Mouse (Mus musculus) ES-E14 (cell line): Measurements from ENCODE around the gene Acot7. TPM values are rescaled to one million over a fixed set of nuclear protein-coding genes. Genes with fewer than 3 reads are reported as not detected.

Experiments used
- DNase-seq: peaks from one replicate; pipeline ENCODE4 v3.0.0-alpha.2; 2013; ENCODE audit warnings: low read depth, low spot score
- H3K27ac ChIP-seq: 2 replicates; pipeline ENCODE4 v1.5.1; 2012; ENCODE audit warnings: low read depth, mild to moderate bottlenecking, low read length, moderate library complexity, mixed read lengths; ENCODE audit not compliant: poor library complexity, insufficient read depth, severe bottlenecking
- H3K36me3 ChIP-seq: 2 replicates; pipeline ENCODE4 v1.6.1; 2012; ENCODE audit warnings: mild to moderate bottlenecking, low read length, moderate library complexity, mixed read lengths; ENCODE audit not compliant: control insufficient read depth, poor library complexity, insufficient read depth, severe bottlenecking
- H3K4me1 ChIP-seq, 2 experiments: fragments of 150-350 bp in 1 of 2; sonication (generic) in 1 of 2; 2 replicates each; pipeline ENCODE4 v1.6.1; 2012; ENCODE audit warnings: low read length in 2 of 2, mild to moderate bottlenecking in 1 of 2, mixed read lengths in 1 of 2; ENCODE audit not compliant: control insufficient read depth in 2 of 2, insufficient read depth in 2 of 2, poor library complexity in 1 of 2
- H3K4me3 ChIP-seq, 2 experiments: fragments of 150-350 bp in 1 of 2; sonication (generic) in 1 of 2; 2 replicates each; pipeline ENCODE4 v1.5.1; 2012; ENCODE audit warnings: low read length in 2 of 2, low read depth in 1 of 2, mild to moderate bottlenecking in 1 of 2, mixed read lengths in 1 of 2; ENCODE audit not compliant: insufficient read depth in 1 of 2, poor library complexity in 1 of 2, severe bottlenecking in 1 of 2
- H3K9ac ChIP-seq: 2 replicates; pipeline ENCODE4 v1.6.1; 2012; ENCODE audit warnings: low read depth, mild to moderate bottlenecking, low read length, mixed read lengths; ENCODE audit not compliant: poor library complexity, insufficient read depth, severe bottlenecking
- H3K9me3 ChIP-seq: fragments of 150-350 bp; sonication (generic); 2 replicates; pipeline ENCODE4 v1.6.1; 2012; ENCODE audit warnings: low read depth, mild to moderate bottlenecking, low read length; ENCODE audit not compliant: control insufficient read depth, insufficient read depth
- CHD2 ChIP-seq: IDR thresholded peaks from 2 replicates; pipeline ENCODE4 v1.6.1; 2014; ENCODE audit warnings: mild to moderate bottlenecking, low read depth, low read length, inconsistent platforms
- HCFC1 ChIP-seq: IDR thresholded peaks from 2 replicates; pipeline ENCODE4 v1.6.1; 2012; ENCODE audit warnings: low read length, inconsistent platforms, borderline replicate concordance; ENCODE audit not compliant: insufficient read depth
- MAFK ChIP-seq: IDR thresholded peaks from 2 replicates; pipeline ENCODE4 v1.6.1; 2014; ENCODE audit warnings: mild to moderate bottlenecking, low read depth, low read length, inconsistent platforms; ENCODE audit not compliant: insufficient read depth
- ZC3H11A ChIP-seq: IDR thresholded peaks from 2 replicates; pipeline ENCODE4 v1.6.1; 2012; ENCODE audit warnings: low read depth, mild to moderate bottlenecking, inconsistent platforms, low read length, borderline replicate concordance
- ZNF384 ChIP-seq: IDR thresholded peaks from 2 replicates; pipeline ENCODE4 v1.6.1; 2012; ENCODE audit warnings: low read depth, low read length, inconsistent platforms
- in situ Hi-C, 2 experiments: fragments of 600-800 bp; cut with MboI; formaldehyde crosslinking; loops; one replicate each; pipeline ENCODE4 v1.15.1; 2025; ENCODE audit warnings: low sequenced_read_pairs in 2 of 2, inconsistent platforms in 1 of 2; ENCODE audit not compliant: unreplicated experiment in 2 of 2
- total RNA-seq: library from RNA; depleted of rRNA; stranded (reverse); fragments of 300-350 nt; gene quantifications from 2 replicates; pipeline ENCODE4 v1.2.3, GENCODE M21; 2012

Gene Acot7
- total RNA-seq, 1 experiment: 51.9 TPM

DNA sequence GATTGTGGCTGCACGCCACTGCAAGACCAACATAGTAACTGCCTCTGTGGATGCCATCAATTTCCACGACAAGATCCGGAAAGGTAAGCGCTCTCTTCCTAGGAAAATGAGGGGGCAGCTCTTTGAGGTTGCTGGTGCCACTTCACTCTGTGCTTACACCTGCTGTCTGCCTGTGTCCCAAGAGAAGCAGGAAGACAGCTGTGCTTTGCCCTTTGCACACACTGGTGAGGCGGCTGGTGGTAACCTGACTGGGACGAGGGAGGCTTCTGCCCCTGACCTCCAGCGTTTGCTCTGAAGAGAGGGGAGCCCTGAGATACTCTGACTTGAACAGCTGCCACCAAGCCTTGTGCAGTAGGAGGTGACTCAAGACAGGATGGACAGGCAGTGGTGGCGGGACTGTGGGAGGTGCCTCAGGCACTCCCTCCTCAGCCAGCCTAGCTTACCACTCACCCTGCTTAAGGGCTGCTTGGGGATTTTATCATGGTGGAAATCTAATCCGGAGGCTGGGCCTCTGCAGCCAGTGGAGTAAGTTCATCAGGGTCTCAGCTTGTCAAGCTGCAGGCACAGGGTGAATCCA, 75.3 kb downstream of the Acot7 start:
- Histone ChIP-seq H3K27ac (no peak overlapping the region), H3K4me3 (no peak overlapping the region), H3K36me3 (peaks cover 7% of the 10 kb centered on the region; the same call in 1 of the 2 replicates), H3K9me3 (no peaks in the 10 kb centered on the region), H3K9ac (no peak overlapping the region), H3K4me1 (no peaks in the 10 kb centered on the region)
- in situ Hi-C loops: no loop called here
- no peak for TF ChIP-seq ZNF384
- TF ChIP-seq MAFK: no peak
- TF ChIP-seq ZC3H11A: no peak
- TF ChIP-seq HCFC1: no peak
- no peak for TF ChIP-seq CHD2
- DNase-seq: no peak

DNA sequence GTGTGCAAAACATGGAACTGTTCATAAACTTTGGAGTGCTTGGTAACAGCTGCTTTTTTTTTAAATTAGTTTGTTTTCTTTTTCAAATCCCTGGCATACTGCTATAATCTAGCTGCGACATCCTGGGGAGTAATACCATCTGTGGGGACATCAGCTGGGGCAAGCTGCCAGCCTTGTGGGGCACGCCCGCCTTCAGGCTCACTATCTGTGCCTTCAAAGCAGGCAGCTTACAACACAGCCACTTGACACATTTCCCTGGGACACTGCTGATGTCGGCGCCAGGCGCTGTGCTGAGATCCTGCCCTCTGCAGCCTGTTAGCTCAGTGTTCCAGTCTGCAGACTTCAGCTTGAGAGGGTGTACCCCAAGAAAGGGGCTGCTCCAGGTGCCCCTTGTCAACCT, 79.1 kb downstream of the Acot7 start:
- no peak overlapping the region for H3K4me3 ChIP-seq
- no peak for DNase-seq
- peaks cover 7% of the 10 kb centered on the region; the same call in 1 of the 2 replicates for H3K36me3 ChIP-seq
- H3K4me1 ChIP-seq: peaks cover 0 to 9% of the 10 kb centered on the region in 2 experiments; a peak in 1 of 4 replicates
- TF ChIP-seq HCFC1: no peak
- no peak for TF ChIP-seq ZC3H11A
- TF ChIP-seq ZNF384: no peak
- TF ChIP-seq MAFK: no peak
- TF ChIP-seq CHD2: no peak
- in situ Hi-C loops: no loop called here
- no peaks in the 10 kb centered on the region for H3K9me3 ChIP-seq
- H3K9ac ChIP-seq: no peak overlapping the region
- H3K27ac ChIP-seq: no peak overlapping the region

DNA sequence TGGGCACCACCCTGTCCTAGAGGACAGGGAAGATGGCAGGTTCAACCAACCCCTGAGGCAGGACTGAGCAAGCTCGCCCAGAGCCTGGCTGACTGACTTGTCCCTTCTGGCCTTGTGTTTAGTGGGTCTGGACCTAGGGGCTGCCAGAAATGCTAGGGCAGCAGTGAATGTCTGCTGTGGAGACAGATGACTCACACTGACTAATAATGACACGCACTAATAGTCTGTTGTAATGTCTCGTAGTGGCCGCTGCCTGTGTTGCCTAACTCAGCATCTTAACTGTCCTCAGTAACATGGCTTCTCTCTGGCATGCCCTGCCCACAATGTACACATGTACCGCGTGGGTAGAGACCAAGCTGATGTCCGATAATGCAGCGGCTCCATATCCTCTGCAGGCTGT, 82.5 kb downstream of the Acot7 start:
- Histone ChIP-seq H3K4me1 (peaks cover 0 to 31% of the 10 kb centered on the region in 2 experiments; a peak in 3 of 4 replicates), H3K36me3 (peaks cover 3% of the 10 kb centered on the region; the same call in 1 of the 2 replicates), H3K4me3 (no peak overlapping the region), H3K9me3 (no peaks in the 10 kb centered on the region), H3K9ac (no peak overlapping the region), H3K27ac (no peak overlapping the region)
- TF ChIP-seq ZNF384: no peak
- no peak for TF ChIP-seq MAFK
- no peak for TF ChIP-seq ZC3H11A
- TF ChIP-seq HCFC1: no peak
- no peak for TF ChIP-seq CHD2
- in situ Hi-C loops: no loop called here
- no peak for DNase-seq

DNA sequence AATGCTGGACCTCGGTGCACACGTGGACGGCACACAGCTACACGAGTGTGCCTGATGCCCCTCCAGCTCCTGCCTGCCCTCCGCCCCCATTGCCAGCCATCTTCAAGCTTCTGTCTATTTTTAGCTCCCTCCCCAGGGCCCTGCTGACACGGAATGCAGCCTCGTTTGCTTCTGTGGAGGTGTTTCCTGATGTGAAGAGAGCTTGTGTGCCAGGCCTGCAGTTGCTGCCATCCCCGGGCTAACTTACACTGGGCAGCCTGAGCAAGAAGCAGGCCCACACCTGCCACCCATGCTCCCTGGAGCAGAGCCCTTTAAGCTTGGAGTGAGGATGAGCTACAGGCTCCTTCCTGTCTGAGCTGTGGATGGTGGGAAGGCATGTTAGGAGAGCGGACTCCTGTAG, 84.3 kb downstream of the Acot7 start:
- no peaks in the 10 kb centered on the region for H3K36me3 ChIP-seq
- no peaks in the 10 kb centered on the region for H3K9me3 ChIP-seq
- H3K4me3 ChIP-seq: no peak overlapping the region
- TF ChIP-seq HCFC1 (no peak), MAFK (no peak), CHD2 (no peak), ZNF384 (no peak), ZC3H11A (no peak)
- no peak for DNase-seq
- H3K9ac ChIP-seq: no peak overlapping the region
- no peak overlapping the region for H3K27ac ChIP-seq
- peaks cover 0 to 31% of the 10 kb centered on the region in 2 experiments; a peak in 3 of 4 replicates for H3K4me1 ChIP-seq
- in situ Hi-C loops: no loop called here
